Mouse (Mus musculus): ENCODE measurements at regions not wholly inside any gene's neighbourhood (a gene's known extent, or its start where the extent isn't known, plus 50 kb on each side); places are given as distances from the start of the nearest gene placed in this dataset.

DNA sequence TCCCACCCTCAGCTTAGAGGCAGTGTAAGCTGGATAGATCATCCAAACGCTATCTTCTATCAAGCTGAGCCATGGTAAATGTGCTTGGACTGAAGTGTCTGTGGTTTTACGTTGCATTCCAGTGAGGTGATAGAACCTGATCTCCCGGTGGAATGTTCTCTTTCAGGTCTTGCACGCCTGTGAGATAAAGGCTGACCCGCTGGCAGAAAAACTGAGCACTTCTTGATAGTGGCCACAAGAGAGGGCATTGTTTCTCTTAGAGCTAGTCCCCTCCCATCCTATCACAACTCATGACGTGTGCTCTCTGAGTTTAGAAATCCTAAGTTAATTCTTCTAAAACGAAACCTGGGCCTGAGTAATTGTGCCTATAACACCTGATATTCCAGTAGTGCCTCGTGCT lies 149.1 kb upstream of the Ccn2 start:
- TF ChIP-seq TBP (conservative IDR thresholded peaks at IDR 0.05; ENCODE audit: low read depth, low read length) (no peak), ZMIZ1 (IDR thresholded peaks at IDR 0.05; ENCODE audit: low read depth, low read length) (no peak), CTCF (conservative IDR thresholded peaks at IDR 0.05 in 1 of 2, IDR thresholded peaks at IDR 0.05 in 1 of 2; ENCODE audit: low read depth in 2 of 2, low read length in 2 of 2) (no peak), BHLHE40 (IDR thresholded peaks at IDR 0.05; ENCODE audit: low read depth, low read length) (no peak), EP300 (IDR thresholded peaks at IDR 0.05; ENCODE audit: low read length) (no peak), MAFK (IDR thresholded peaks at IDR 0.05; ENCODE audit: insufficient replicate concordance, low read length) (no peak), POLR2A (IDR thresholded peaks at IDR 0.05; ENCODE audit: low read depth, low read length) (no peak), RAD21 (IDR thresholded peaks at IDR 0.05; ENCODE audit: low read depth, low read length) (no peak), RCOR1 (conservative IDR thresholded peaks at IDR 0.05; ENCODE audit: low read depth, low read length) (no peak)

Data from CH12.LX (cell line).